Mouse (Mus musculus): ENCODE measurements around the gene Gp1ba. TPM values are rescaled to one million over a fixed set of nuclear protein-coding genes. Genes with fewer than 3 reads are reported as not detected.

The Gp1ba gene
- 0.15 and 0.27 TPM in 2 replicates for polyA plus RNA-seq (2016; fragmentation: Nextera tagmentation; extraction: Ambion mirVana)

DNA sequence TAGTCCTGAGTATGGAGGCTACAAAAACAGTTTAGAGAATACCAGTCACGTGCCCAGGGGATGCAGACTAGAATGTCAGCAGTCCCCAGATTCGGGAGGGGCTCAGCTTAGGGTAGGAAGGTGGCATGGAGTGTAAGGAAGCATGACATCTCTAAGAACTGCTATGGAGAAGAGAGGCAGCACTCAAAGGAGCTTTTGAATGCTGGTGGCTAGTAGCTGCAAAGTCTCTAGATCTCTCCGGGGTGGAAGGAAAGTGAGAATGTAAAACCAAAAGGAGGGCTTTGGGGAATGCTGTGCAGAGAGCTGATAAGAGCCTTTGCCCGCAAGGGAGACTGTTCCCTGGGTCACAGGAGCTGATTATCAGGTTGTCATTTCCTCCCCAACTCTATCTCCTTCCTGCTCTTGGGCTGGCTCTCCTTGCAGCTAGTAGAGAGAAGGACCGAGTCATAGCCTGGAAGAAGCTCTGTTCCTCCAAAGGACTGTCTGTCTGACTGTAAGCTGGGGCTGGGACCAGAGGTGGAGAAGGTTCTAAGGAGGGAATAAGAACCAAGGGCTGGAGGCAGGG, at the start of gene Gp1ba:
Gene Gp1ba, plus strand, starts transcription at position 409 of the 565 bp plus-strand sequence.
- H3K4me1 ChIP-seq = no peaks in the 10 kb centered on the region
- H3K27ac ChIP-seq = no peak within 1 kb of the TSS
- no peak within 1 kb of the TSS for H3K9ac ChIP-seq
- 49% methylated on average over 5 of the region's 5 CpGs for WGBS
- no peak for ATAC-seq (ENCODE audit: insufficient number of reproducible peaks, insufficient read depth, low FRiP score, low TSS enrichment)
- H3K4me3 ChIP-seq = no peak within 1 kb of the TSS
- H3K27me3 ChIP-seq = no peaks in the 10 kb centered on the region
- H3K36me3 ChIP-seq = peaks cover 11% of the 10 kb centered on the region; the same call in 1 of the 2 replicates
- no peaks in the 10 kb centered on the region for H3K9me3 ChIP-seq
- H3K4me2 ChIP-seq (replicated peaks) = no peak within 1 kb of the TSS

DNA sequence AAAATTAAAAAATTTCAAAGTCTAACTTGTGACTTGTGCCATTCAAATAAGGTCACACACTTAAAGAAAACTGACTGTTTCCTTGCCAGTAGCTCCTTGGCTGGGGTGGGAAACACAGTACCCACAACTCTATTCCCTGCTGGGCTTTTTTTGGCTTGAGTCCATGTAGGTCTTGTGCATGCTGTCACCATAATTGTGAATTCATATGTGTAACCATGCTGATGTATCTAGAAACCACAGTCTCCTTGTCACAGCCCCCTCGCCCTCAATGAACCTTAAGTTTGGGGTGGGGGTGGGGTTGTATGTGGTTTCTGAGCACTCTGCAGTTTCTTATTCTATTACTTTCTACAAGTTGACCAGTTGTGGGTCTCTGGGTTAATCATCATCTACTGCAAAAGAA, 47.2 kb upstream of the Gp1ba start:
- 93% methylated on average over 1 of the region's 1 CpGs for WGBS
- Histone ChIP-seq H3K27me3 (no peaks in the 10 kb centered on the region), H3K9ac (no peak overlapping the region), H3K4me2 (replicated peaks) (no peak overlapping the region), H3K36me3 (no peaks in the 10 kb centered on the region), H3K9me3 (no peaks in the 10 kb centered on the region), H3K4me3 (no peak overlapping the region), H3K4me1 (0 out of 2 replicates have a peak, but pooled peaks cover 3% of the 10 kb centered on the region), H3K27ac (no peak overlapping the region)
- ATAC-seq (ENCODE audit: insufficient number of reproducible peaks, insufficient read depth, low FRiP score, low TSS enrichment) = no peak

DNA sequence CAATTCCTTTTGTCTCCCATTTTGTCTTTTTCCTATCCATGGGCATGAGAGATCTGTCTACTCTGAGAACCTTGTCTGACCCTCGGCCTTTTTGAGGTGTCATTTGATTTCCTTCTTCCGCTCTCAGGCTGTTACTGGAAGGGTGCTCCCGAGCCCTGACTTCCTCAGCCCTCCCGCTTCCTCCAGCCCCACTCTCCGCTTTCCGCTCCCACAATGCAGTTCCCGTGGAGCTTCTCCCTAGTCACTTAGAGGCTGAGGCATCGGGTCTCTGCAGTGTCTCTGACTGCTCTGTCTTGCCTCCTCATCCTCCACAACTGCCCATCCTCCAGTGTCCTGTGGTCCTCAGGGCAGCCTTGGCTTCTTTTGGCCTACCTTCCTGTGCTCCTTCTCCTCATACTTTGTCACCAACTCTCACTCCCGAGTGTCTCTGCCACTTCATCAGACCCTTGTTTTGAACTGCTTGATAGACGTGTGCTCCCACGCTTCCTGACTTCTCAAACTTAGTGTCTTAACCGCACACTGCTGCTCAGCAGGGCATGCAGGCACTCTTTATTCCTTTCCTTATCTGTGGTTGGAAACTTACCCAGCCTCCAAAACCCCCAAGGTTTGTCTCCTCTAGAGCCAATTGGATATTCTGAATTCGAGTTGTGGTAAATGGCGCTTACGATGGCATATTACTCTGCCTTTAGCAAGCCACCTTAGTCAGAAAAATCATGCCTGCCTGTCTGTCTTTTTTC, 44.5 kb upstream of the Gp1ba start:
- WGBS = 88% methylated on average over 15 of the region's 15 CpGs
- H3K27ac ChIP-seq = no peak overlapping the region
- no peaks in the 10 kb centered on the region for H3K9me3 ChIP-seq
- H3K36me3 ChIP-seq = peaks cover 16% of the 10 kb centered on the region
- no peak overlapping the region for H3K4me3 ChIP-seq
- no peak overlapping the region for H3K9ac ChIP-seq
- H3K4me1 ChIP-seq = 0 out of 2 replicates have a peak, but pooled peaks cover 3% of the 10 kb centered on the region
- no peak overlapping the region for H3K4me2 ChIP-seq (replicated peaks)
- H3K27me3 ChIP-seq = no peaks in the 10 kb centered on the region
- no peak for ATAC-seq (ENCODE audit: insufficient number of reproducible peaks, insufficient read depth, low FRiP score, low TSS enrichment)

DNA sequence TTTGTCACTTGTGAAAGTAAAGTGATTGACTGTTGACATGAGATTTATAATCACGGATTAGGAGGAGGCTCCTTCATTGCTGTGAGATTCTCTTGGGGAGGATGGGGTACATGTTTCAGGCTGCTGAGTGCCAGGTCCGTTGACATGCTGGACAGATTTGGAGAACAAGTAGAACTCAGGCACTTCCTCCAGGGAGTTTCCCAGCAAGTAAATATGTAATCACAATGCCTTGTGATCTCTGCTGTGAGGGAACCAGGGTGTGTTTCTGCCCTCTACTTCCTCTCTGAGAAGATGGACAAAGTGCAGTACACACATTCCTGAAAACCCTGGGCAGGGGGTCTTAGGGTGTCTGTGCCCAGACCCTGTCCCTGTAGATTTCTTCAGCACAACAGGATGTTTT, 43.3 kb upstream of the Gp1ba start:
- H3K27me3 ChIP-seq = no peaks in the 10 kb centered on the region
- H3K4me1 ChIP-seq = 0 out of 2 replicates have a peak, but pooled peaks cover 3% of the 10 kb centered on the region
- 71% methylated on average over 2 of the region's 2 CpGs for WGBS
- H3K4me2 ChIP-seq (replicated peaks) = no peak overlapping the region
- H3K9me3 ChIP-seq = no peaks in the 10 kb centered on the region
- no peak overlapping the region for H3K9ac ChIP-seq
- H3K27ac ChIP-seq = no peak overlapping the region
- no peak for ATAC-seq (ENCODE audit: insufficient number of reproducible peaks, insufficient read depth, low FRiP score, low TSS enrichment)
- no peak overlapping the region for H3K4me3 ChIP-seq
- peaks cover 22% of the 10 kb centered on the region for H3K36me3 ChIP-seq

DNA sequence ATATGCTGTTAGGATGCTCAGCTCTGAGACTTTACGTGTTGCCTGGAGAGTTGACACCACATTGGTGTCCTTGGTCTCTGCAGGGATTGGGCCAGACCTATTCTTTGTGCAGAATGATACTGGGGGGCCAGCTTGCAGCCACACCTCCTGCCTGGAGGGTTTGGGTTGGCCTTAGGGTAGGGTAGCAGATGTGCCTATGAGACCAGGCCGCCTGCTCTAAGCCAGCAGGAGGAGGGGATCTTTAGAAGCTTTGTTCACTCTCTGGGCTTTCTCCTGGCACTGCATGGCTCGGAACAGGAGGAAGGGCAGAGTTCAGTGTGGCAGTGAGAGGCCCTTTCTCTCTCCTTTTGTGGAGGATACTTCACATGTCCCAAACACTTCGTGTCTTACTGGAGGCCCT, 42.8 kb upstream of the Gp1ba start:
- ATAC-seq (ENCODE audit: insufficient number of reproducible peaks, insufficient read depth, low FRiP score, low TSS enrichment) = no peak
- H3K4me3 ChIP-seq = no peak overlapping the region
- WGBS = 48% methylated on average over 4 of the region's 4 CpGs
- H3K4me1 ChIP-seq = 0 out of 2 replicates have a peak, but pooled peaks cover 3% of the 10 kb centered on the region
- H3K9ac ChIP-seq = no peak overlapping the region
- peaks cover 22% of the 10 kb centered on the region for H3K36me3 ChIP-seq
- no peak overlapping the region for H3K27ac ChIP-seq
- no peak overlapping the region for H3K4me2 ChIP-seq (replicated peaks)
- no peaks in the 10 kb centered on the region for H3K9me3 ChIP-seq
- no peaks in the 10 kb centered on the region for H3K27me3 ChIP-seq

DNA sequence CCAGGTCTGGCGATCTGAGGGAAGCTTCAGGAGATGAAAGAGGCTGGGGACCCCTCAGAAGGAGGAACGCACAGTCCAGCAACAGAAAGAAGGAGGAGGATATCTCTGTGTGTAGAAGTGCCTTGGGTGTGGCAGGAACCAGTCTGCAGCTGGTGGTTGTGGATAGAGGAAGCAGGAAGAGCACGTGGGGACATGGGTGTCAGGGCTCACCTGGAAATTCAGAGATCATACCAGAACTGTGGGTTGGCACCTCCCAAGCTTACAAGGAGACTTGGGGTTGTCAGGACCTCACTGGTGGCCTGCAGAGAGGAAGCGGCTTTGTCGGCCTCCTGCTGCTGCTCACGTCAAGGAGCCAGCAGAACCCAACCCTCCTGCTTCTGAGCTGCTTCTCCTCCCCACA, 41.6 kb upstream of the Gp1ba start:
- Histone ChIP-seq H3K27ac (no peak overlapping the region), H3K4me2 (replicated peaks) (no peak overlapping the region), H3K9ac (no peak overlapping the region), H3K36me3 (peaks cover 33% of the 10 kb centered on the region), H3K4me1 (0 out of 2 replicates have a peak, but pooled peaks cover 3% of the 10 kb centered on the region), H3K9me3 (no peaks in the 10 kb centered on the region), H3K4me3 (no peak overlapping the region), H3K27me3 (no peaks in the 10 kb centered on the region)
- 91% methylated on average over 6 of the region's 6 CpGs for WGBS
- ATAC-seq (ENCODE audit: insufficient number of reproducible peaks, insufficient read depth, low FRiP score, low TSS enrichment) = no peak

DNA sequence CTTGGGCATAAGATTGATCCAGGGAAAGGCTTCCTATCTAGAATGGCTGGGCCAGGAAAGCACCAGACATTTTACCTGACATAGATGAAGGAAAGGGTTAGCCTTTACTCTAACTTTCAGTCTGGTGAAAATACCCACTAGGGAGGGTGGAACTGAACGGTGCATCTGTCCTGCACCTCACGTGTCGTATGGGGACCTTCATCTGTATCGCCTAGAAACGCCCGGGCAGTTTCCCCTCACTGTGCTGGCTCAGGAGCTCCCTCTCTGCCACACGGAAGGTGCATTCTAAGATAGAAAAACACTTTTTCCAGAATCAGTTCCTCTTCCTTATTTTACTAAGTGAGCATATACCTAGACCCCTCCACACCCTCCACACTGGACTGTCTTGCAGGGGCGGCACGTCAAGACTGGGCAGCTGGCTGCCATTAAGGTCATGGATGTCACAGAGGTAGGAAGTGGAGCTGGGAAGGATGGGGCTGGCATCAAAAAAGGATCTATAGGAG, 40.4 kb upstream of the Gp1ba start:
- H3K27ac ChIP-seq = no peak overlapping the region
- ATAC-seq (ENCODE audit: insufficient number of reproducible peaks, insufficient read depth, low FRiP score, low TSS enrichment) = no peak
- H3K9me3 ChIP-seq = no peaks in the 10 kb centered on the region
- H3K27me3 ChIP-seq = no peaks in the 10 kb centered on the region
- H3K4me3 ChIP-seq = no peak overlapping the region
- 91% methylated on average over 9 of the region's 9 CpGs for WGBS
- peaks cover 42% of the 10 kb centered on the region for H3K36me3 ChIP-seq
- H3K4me2 ChIP-seq (replicated peaks) = no peak overlapping the region
- H3K4me1 ChIP-seq = 0 out of 2 replicates have a peak, but pooled peaks cover 3% of the 10 kb centered on the region
- no peak overlapping the region for H3K9ac ChIP-seq

DNA sequence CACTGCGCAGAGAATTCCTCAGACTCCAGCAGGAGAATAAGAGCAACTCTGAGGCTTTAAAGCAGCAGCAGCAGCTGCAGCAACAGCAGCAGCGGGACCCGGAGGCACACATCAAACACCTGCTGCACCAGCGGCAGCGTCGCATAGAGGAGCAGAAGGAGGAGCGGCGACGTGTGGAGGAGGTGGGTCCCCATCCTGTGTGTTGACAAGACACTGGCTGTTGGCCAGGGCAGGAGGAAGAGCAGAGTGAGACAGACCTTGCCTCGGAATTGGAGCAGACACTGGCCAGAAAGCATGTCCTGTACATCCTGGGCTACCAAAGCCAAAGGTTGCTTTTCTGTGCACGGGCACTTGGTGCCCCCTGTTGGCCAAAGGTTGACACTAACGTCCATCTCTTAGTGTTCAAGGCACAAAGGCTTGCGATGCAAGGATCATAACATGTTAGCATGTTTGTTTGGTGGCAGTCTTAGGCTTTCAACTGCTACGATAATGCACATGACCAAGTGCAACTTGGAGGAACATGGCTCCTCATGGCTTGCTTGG, 33.8 kb upstream of the Gp1ba start:
- no peaks in the 10 kb centered on the region for H3K9me3 ChIP-seq
- no peak for ATAC-seq (ENCODE audit: insufficient number of reproducible peaks, insufficient read depth, low FRiP score, low TSS enrichment)
- H3K27ac ChIP-seq = no peak overlapping the region
- 66% methylated on average over 14 of the region's 14 CpGs for WGBS
- no peaks in the 10 kb centered on the region for H3K4me1 ChIP-seq
- no peak overlapping the region for H3K4me2 ChIP-seq (replicated peaks)
- no peak overlapping the region for H3K9ac ChIP-seq
- no peak overlapping the region for H3K4me3 ChIP-seq
- no peaks in the 10 kb centered on the region for H3K27me3 ChIP-seq
- H3K36me3 ChIP-seq = peaks cover 84% of the 10 kb centered on the region

DNA sequence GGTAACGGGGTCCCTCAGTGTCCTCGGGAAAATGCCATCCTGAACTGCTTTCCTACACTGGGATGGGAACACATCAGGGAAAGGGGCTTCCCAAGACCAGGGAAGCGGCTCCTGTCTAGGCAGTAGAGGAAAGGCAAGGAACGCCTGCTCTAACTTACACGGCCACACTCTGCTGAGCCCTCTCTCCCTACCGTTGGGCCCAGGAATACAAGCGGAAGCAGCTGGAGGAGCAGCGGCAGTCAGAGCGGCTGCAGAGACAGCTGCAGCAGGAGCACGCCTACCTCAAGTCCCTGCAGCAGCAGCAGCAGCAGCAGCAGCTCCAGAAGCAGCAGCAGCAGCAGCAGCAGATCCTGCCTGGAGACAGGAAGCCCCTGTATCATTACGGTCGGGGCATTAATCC, 32.2 kb upstream of the Gp1ba start:
- no peak overlapping the region for H3K27ac ChIP-seq

DNA sequence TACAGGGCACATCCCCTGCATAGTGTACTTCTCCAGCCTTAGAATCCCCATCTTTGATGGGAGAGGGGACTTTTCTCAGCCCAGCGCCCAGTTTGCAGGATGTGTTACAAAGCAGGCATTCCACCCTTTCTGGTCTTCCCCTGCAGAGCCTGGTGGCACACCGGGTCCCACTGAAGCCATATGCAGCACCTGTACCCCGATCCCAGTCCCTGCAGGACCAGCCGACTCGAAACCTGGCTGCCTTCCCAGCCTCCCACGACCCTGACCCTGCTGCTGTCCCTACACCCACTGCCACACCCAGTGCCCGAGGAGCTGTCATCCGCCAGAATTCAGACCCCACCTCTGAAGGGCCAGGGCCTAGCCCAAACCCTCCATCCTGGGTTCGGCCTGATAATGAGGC, 31.3 kb upstream of the Gp1ba start:
- Histone ChIP-seq H3K4me3 (no peak overlapping the region), H3K4me1 (no peaks in the 10 kb centered on the region), H3K27ac (no peak overlapping the region), H3K9ac (no peak overlapping the region), H3K9me3 (no peaks in the 10 kb centered on the region), H3K27me3 (no peaks in the 10 kb centered on the region), H3K4me2 (replicated peaks) (no peak overlapping the region), H3K36me3 (peaks cover 95% of the 10 kb centered on the region)
- no peak for ATAC-seq (ENCODE audit: insufficient number of reproducible peaks, insufficient read depth, low FRiP score, low TSS enrichment)
- WGBS = 91% methylated on average over 9 of the region's 9 CpGs

More for the DNA sequence above, 32.2 kb upstream of the Gp1ba start:
- Histone ChIP-seq H3K9me3 (no peaks in the 10 kb centered on the region), H3K4me1 (no peaks in the 10 kb centered on the region), H3K27me3 (no peaks in the 10 kb centered on the region), H3K4me3 (no peak overlapping the region), H3K4me2 (replicated peaks) (no peak overlapping the region), H3K9ac (no peak overlapping the region), H3K36me3 (peaks cover 94% of the 10 kb centered on the region)
- 64% methylated on average over 12 of the region's 12 CpGs for WGBS
- no peak for ATAC-seq (ENCODE audit: insufficient number of reproducible peaks, insufficient read depth, low FRiP score, low TSS enrichment)

DNA sequence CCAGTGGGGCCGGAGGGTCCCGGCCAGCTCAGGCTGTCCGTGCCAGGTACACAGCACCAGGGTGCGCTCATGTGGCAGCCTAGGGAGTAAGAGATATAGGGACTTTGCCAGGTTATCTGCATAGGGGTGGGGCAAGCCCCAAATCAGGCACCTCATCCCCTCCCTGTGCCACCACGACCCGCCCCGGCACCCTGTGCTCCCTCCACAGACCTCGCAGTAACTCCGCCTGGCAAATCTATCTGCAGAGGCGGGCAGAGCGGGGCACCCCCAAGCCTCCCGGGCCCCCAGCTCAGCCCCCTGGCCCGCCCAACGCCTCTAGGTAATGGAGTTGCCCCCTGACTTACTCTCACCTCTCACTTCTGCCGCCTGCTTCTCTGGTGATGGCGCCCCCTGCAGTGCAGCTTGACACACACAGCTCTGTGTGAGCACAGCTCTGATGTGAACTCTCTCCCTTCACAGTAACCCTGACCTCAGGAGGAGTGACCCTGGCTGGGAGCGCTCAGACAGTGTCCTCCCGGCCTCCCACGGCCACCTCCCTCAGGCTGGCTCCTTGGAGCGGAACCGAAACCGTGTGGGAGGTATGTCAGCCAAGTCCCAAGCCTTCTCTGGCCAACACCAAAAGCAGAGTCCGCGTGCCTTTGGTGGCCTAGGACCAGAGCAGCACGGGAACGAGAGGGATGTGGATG, 30.4 kb upstream of the Gp1ba start:
- no peak overlapping the region for H3K27ac ChIP-seq
- no peaks in the 10 kb centered on the region for H3K27me3 ChIP-seq
- H3K4me2 ChIP-seq (replicated peaks) = no peak overlapping the region
- H3K9me3 ChIP-seq = no peaks in the 10 kb centered on the region
- H3K36me3 ChIP-seq = peaks cover 97% of the 10 kb centered on the region
- no peak for ATAC-seq (ENCODE audit: insufficient number of reproducible peaks, insufficient read depth, low FRiP score, low TSS enrichment)
- H3K4me1 ChIP-seq = no peaks in the 10 kb centered on the region
- no peak overlapping the region for H3K9ac ChIP-seq
- WGBS = 91% methylated on average over 26 of the region's 26 CpGs
- H3K4me3 ChIP-seq = no peak overlapping the region
